Mouse (Mus musculus) granulocyte monocyte progenitor cell, adult 5-6 weeks (primary cell): ENCODE measurements around the gene Olfr213. TPM values are rescaled to one million over a fixed set of nuclear protein-coding genes. Genes with fewer than 3 reads are reported as not detected.
"Not testable (repeated sequence)": the region's sequence is repeated elsewhere in the genome, so short reads cannot be mapped to it uniquely, and the experiment has no call there.

ENCODE experiments used
- ATAC-seq: replicated peaks from 2 replicates; pipeline ENCODE4 v1.8.0; 2016; ENCODE audit warnings: mild to moderate bottlenecking, moderate TSS enrichment, inconsistent platforms; ENCODE audit not compliant: poor library complexity, severe bottlenecking
- total RNA-seq, 2 experiments: library from RNA; stranded (forward) in 1 of 2; stranded (reverse) in 1 of 2; fragments of 200-712, 200-1000 nt in 1 of 2; fragments of >200 nt in 1 of 2; fragmentation: Nextera tagmentation in 1 of 2; gene quantifications; 2 replicates each; pipeline ENCODE4 v1.2.3; 2014 to 2017

Gene Olfr213
- total RNA-seq (2014; fragmentation: Nextera tagmentation) (not detected in 2 replicates), total RNA-seq (2017) (not detected in 2 replicates)

DNA sequence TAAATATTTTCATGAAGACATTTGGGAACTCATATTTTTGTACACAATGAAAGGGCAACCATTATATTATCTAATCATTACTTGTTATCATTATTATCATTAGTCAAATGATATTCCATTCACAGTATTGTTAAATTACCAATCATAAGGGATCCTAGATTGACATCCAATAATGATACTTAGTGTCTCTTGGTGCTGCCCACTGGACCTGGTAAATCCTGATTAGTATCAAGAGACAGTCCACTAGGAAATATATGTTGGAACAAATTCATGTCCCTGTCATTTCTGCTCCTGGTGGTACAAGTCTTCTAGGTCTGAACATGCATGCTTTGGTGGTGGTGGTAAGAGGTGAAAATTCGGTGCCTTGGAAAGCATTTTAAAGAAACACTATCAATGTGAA lies at the start of gene Olfr213:
TSS of gene Olfr213 (plus strand) at position 301 of the 400 bp plus-strand sequence.
- no peak for ATAC-seq

DNA sequence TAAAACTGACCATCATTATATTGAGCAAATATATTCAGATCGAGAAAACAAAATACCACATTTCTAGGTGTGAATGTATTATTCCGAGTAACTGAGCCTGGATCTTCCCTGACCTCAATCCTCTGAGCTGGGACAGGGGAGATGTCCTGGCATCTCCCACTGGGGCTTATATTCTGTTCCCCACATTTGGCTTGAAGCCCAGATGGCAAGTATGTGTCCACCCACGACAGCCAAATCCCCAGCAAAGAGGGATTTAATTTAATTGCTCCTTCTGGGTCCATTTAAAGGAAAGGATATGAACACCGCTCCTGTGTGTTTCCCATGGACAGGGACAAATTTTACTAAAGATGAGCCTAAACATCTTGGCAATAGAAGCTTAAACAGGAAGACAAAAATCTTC lies 49.5 kb upstream of the Olfr213 start, which contains the start of gene Olfr211:
TSS of gene Olfr211 (plus strand) at position 301 of the 400 bp plus-strand sequence.
- no peak for ATAC-seq

GRCm38 (mm10) chr6:116493742-116494141 lies 44.5 kb upstream of the Olfr213 start:
- ATAC-seq, result peak; percentile 59

GRCm38 (mm10) chr6:116495960-116496359 lies 42.3 kb upstream of the Olfr213 start:
- peak; percentile 59 for ATAC-seq

DNA sequence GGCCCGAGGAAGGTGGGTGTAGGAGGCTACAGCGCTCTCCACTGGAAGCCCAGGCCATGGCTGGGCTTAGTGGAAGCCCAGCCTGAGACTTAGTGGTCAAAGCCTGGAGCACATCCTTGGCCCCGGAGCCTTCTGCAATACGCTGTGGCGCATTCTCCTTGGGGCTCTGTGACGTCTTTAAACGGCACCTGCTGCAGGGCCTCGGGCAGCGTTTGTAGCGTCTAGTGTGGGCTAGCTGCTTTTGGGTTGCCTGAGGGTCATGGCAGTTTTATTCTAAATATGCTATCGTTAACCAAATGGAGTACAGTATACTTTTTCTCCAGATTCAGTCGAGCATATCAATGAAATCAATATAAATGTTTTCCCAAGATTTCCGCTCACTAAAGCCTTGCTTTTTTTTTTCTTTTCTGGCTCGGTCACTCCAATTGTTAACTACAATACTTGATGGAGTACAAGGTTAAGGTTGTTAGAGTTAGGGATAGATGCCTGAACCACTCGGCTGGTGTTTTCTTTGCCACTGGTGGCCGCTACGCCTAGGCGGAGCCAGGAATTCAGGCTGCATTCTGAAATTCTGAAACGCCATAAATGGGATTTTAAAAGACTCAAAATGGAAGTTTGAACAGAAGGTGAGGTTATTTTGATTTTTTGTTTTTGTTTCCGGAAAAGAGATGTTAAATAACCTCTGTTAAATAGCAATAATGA lies 31.8 kb upstream of the Olfr213 start, which contains the start of gene Olfr212:
TSS of gene Olfr212 (plus strand) at position 215 of the 702 bp plus-strand sequence.
- ATAC-seq, result peak; percentile 44; the same call in 1 of the 2 replicates

GRCm38 (mm10) chr6:116514832-116515231 lies 23.4 kb upstream of the Olfr213 start:
- no peak for ATAC-seq

DNA sequence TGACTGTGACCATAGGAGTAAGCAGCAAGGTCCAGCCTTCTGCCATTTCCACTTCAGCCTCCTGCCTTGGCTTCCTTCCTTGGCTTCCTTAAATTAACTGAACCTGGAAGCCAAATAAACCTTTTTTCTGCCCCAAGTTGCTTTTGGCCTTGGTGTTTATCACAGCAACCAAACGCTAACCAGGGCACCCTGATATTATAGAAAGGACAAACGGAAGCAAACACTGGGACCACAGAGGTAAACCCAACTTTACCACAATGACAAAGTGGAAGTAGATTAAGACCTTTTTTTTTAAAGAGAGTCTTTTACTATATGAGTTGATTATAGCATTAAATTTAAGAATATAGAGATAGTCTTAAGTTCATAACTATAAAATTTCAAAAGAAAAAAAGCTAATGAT lies 4.2 kb downstream of the Olfr213 start:
- ATAC-seq, result no peak

- not testable (repeated sequence) for ATAC-seq
These were observed 12.6 kb downstream of the Olfr213 start, which contains the start of gene Gm5580 for GRCm38 (mm10) chr6:116550841-116551240. TSS of gene Gm5580 (plus strand) at chr6:116551141.

DNA sequence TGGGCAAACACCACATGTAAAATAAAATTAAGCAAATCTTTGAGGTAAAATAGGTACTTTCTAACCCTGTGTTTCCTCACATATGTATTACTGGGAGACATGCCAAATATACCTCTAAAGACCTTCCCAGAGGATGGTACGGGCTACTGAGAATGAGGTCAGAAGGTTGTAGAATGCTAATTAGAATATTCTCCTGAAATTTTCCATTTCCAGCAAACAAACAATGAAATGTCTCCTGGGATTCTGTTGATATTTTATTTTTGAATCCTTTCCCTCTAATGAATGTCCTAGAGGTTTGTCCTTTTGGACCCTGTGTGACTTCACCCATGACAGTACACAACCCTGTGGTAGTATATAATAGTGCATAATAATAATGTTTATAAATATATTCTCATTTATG lies 15.7 kb downstream of the Olfr213 start, which contains the start of gene Olfr214:
TSS of gene Olfr214 (plus strand) at position 301 of the 400 bp plus-strand sequence.
- no peak for ATAC-seq

GRCm38 (mm10) chr6:116554952-116555351 lies 16.7 kb downstream of the Olfr213 start:
- ATAC-seq, result no peak

- ATAC-seq, result peak; percentile 84
These were observed 31.6 kb downstream of the Olfr213 start for GRCm38 (mm10) chr6:116569834-116570233.

DNA sequence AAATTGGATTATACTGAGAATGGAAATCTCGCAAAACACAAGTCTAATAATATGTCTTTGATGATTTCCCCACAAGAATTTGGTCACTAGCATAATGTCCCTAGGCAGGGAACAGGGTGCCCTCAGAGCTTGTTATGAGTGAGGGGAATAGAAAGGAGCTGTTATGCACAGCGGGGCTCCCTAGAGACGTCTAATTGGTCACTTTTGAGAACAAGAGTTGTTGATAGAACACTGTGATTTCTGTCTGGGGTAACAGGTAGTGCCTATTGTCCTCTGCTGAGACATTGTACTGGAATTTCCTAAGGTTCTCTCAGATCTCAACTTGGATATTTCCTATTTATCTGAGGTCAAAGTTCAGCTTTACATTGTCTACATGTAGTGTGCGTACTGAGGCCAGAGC lies 45.8 kb downstream of the Olfr213 start, which contains the start of gene Olfr215:
TSS of gene Olfr215 (minus strand) at position 101 of the 400 bp plus-strand sequence.
- ATAC-seq, result no peak

Other genes starting within 250 kb of the Olfr213 start
- 13.4 and 22.4 TPM in 2 replicates for gene March8, start 200.4 kb upstream of the Olfr213 start, total RNA-seq (2014; fragmentation: Nextera tagmentation)
- 15.9 and 19.3 TPM in 2 replicates for gene March8, start 200.4 kb upstream of the Olfr213 start, total RNA-seq (2017)
- 6.6 and 13.3 TPM in 2 replicates for gene Alox5, start 77.3 kb upstream of the Olfr213 start, total RNA-seq (2014; fragmentation: Nextera tagmentation)
- gene Alox5, start 77.3 kb upstream of the Olfr213 start, total RNA-seq (2017), result 6.2 and 15.6 TPM in 2 replicates
- gene Olfr211, start 49.4 kb upstream of the Olfr213 start, total RNA-seq (2014; fragmentation: Nextera tagmentation), result not detected in 2 replicates
- gene Olfr211, start 49.4 kb upstream of the Olfr213 start, total RNA-seq (2017), result not detected in 2 replicates
- gene Olfr212, start 31.9 kb upstream of the Olfr213 start, total RNA-seq (2014; fragmentation: Nextera tagmentation), result not detected in 2 replicates
- gene Olfr212, start 31.9 kb upstream of the Olfr213 start, total RNA-seq (2017), result not detected in 2 replicates
- gene Gm5580, start 12.7 kb downstream of the Olfr213 start, total RNA-seq (2014; fragmentation: Nextera tagmentation), result 0.34 TPM in 1 of 2 replicates, not detected in the other
- gene Gm5580, start 12.7 kb downstream of the Olfr213 start, total RNA-seq (2017), result 0.36 and 0.39 TPM in 2 replicates
- gene Olfr214, start 15.8 kb downstream of the Olfr213 start, total RNA-seq (2014; fragmentation: Nextera tagmentation), result not detected in 2 replicates
- not detected in 2 replicates for gene Olfr214, start 15.8 kb downstream of the Olfr213 start, total RNA-seq (2017)
- gene Olfr215, start 45.7 kb downstream of the Olfr213 start, total RNA-seq (2014; fragmentation: Nextera tagmentation), result not detected in 2 replicates
- gene Olfr215, start 45.7 kb downstream of the Olfr213 start, total RNA-seq (2017), result not detected in 2 replicates
- 110 and 113 TPM in 2 replicates for gene Zfp422, start 90.5 kb downstream of the Olfr213 start, total RNA-seq (2014; fragmentation: Nextera tagmentation)
- gene Zfp422, start 90.5 kb downstream of the Olfr213 start, total RNA-seq (2017), result 68.6 and 72.0 TPM in 2 replicates
- not detected in 2 replicates for gene Depp1, start 112.2 kb downstream of the Olfr213 start, total RNA-seq (2014; fragmentation: Nextera tagmentation)
- not detected in 2 replicates for gene Depp1, start 112.2 kb downstream of the Olfr213 start, total RNA-seq (2017)
- 78.9 and 79.9 TPM in 2 replicates for gene Rassf4, start 135.5 kb downstream of the Olfr213 start, total RNA-seq (2014; fragmentation: Nextera tagmentation)
- 41.0 and 46.8 TPM in 2 replicates for gene Rassf4, start 135.5 kb downstream of the Olfr213 start, total RNA-seq (2017)
- gene Tmem72, start 178.5 kb downstream of the Olfr213 start, total RNA-seq (2014; fragmentation: Nextera tagmentation), result 0.11 and 0.24 TPM in 2 replicates
- under 0.01 and 0.04 TPM in 2 replicates for gene Tmem72, start 178.5 kb downstream of the Olfr213 start, total RNA-seq (2017)